Mouse (Mus musculus): Measurements from ENCODE around the gene Ankrd24.

GRCm38 (mm10) chr10:81593223-81593622 is 35.1 kb upstream of the Ankrd24 start:
- no peak for TF ChIP-seq CTCF (IDR thresholded peaks at IDR 0.05; ENCODE audit: low read depth)
- no peak for TF ChIP-seq EP300 (IDR thresholded peaks at IDR 0.05; ENCODE audit: low read depth)
